ENCODE assay signal across 8 mouse cellular contexts in the genomic region with DNA sequence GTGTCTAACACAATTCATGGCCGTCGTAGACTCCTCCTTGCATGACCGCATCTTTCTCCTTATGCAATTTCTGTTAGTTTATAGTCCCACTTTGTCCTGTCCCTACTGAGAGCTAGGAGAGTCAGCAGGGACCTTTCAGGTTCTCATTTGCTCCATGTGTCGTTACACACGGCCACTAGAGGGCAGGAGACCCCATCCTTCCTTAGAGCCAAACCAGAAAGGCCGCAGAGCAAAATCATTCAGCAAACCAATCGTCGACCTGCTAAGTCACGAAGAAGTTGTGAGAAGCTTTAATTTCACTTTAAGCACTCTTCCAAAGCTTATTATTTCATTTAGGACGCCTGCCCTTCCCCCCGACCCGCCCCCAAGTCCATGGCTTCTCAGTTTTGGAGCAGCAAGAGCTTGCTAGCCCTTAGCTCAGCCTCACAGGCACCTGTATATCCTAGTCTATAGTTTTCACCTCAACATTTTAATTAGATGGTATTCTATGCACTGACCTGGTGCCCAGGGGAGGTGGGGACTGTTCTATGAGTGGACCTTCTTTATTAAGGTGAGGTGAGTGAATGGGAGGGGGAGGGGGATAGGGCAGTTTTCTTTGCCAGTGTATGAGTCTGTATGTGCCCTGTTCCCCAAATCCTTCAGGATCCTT. TPM values are rescaled to one million over a fixed set of nuclear protein-coding genes. Genes with fewer than 3 reads are reported as not detected.
DNase-seq lines count a peak whose midpoint lies in the region; ATAC-seq and TF ChIP-seq lines count a peak whose summit lies in the region.

No protein-coding gene starts in this region.

- H3K9me3 ChIP-seq in heart, embryonic 16.5 days (replicated peaks; ENCODE audit: control insufficient read depth, low read length), result no peaks in the 10 kb centered on the region
- no peaks in the 10 kb centered on the region for H3K9me3 ChIP-seq in lung, postnatal 0 days (ENCODE audit: low read length)

- 0 out of 2 replicates have a peak overlapping the region, but pooled peaks have one; percentile 10 for H3K9ac ChIP-seq in heart, embryonic 16.5 days (ENCODE audit: low read length)
- no peak overlapping the region for H3K9ac ChIP-seq in lung, postnatal 0 days (replicated peaks; ENCODE audit: low read depth)

- H3ac ChIP-seq in C2C12 (ENCODE audit: control insufficient read depth, insufficient read length, low read depth), result no peak overlapping the region

- TF ChIP-seq EP300 in lung, postnatal 0 days (IDR thresholded peaks at IDR 0.05), result no peak

- ATAC-seq in heart, embryonic 16.5 days (replicated peaks; ENCODE audit: extremely low read depth, insufficient read depth, low FRiP score), result no peak
- peak; percentile 45; the same call in 1 of the 2 replicates for ATAC-seq in lung, postnatal 0 days

- H3K4me3 ChIP-seq in C2C12 (ENCODE audit: insufficient read depth, poor library complexity, severe bottlenecking), result no peak overlapping the region
- no peak overlapping the region for H3K4me3 ChIP-seq in heart, embryonic 16.5 days (ENCODE audit: low read length)
- H3K4me3 ChIP-seq in lung, postnatal 0 days (ENCODE audit: low read depth, low read length), result no peak overlapping the region

- WGBS in heart, embryonic 16.5 days, result 8% methylated on average over 12 of the region's 12 CpGs
- 9% methylated on average over 12 of the region's 12 CpGs for WGBS in lung, postnatal 0 days

- H3K36me3 ChIP-seq in C2C12 (ENCODE audit: control insufficient read depth, insufficient read depth), result no peaks in the 10 kb centered on the region
- no peaks in the 10 kb centered on the region for H3K36me3 ChIP-seq in heart, embryonic 16.5 days (ENCODE audit: control insufficient read depth, insufficient read depth)
- no peaks in the 10 kb centered on the region for H3K36me3 ChIP-seq in lung, postnatal 0 days (ENCODE audit: insufficient read depth, low read length)

- peak; percentile 78 for DNase-seq in T-cell, adult 2 months (ENCODE audit: low spot score)
- DNase-seq in embryo, embryonic 11 days, result peak; percentile 82
- peak; percentile 83 for DNase-seq in kidney, postnatal 14 days
- peak; percentile 84 for DNase-seq in lung, postnatal 0 days (ENCODE audit: low spot score)
- peak; percentile 79 for DNase-seq in retina, postnatal 1 day
- peak; percentile 67 for DNase-seq in urinary bladder, postnatal 25 days (ENCODE audit: low spot score)

- TF ChIP-seq CTCF in C2C12 (IDR thresholded peaks at IDR 0.05; ENCODE audit: control insufficient read depth, insufficient read depth, insufficient read length), result peak; percentile 24
- TF ChIP-seq CTCF in lung, postnatal 0 days (IDR thresholded peaks at IDR 0.05), result peak; percentile 91

- no peak overlapping the region for H3K4me2 ChIP-seq in heart, embryonic 16.5 days (ENCODE audit: low read depth, low read length)
- no peak overlapping the region for H3K4me2 ChIP-seq in lung, postnatal 0 days (replicated peaks; ENCODE audit: low read depth, low read length)

- H3K4me1 ChIP-seq in heart, embryonic 16.5 days (ENCODE audit: control insufficient read depth, insufficient read depth, low read length), result no peaks in the 10 kb centered on the region
- H3K4me1 ChIP-seq in lung, postnatal 0 days (ENCODE audit: insufficient read depth, low read depth, low read length), result no peaks in the 10 kb centered on the region

- H3K27ac ChIP-seq in heart, embryonic 16.5 days (ENCODE audit: low read length), result no peak overlapping the region
- no peak overlapping the region for H3K27ac ChIP-seq in lung, postnatal 0 days (ENCODE audit: low read length)

- no peaks in the 10 kb centered on the region for H3K79me2 ChIP-seq in C2C12 (ENCODE audit: control insufficient read depth, insufficient read depth)

- peaks cover 1% of the 10 kb centered on the region for H3K79me3 ChIP-seq in C2C12 (ENCODE audit: low read depth)

- H3K27me3 ChIP-seq in C2C12 (ENCODE audit: control insufficient read depth, insufficient read depth, insufficient read length), result peaks cover 7% of the 10 kb centered on the region
- H3K27me3 ChIP-seq in heart, embryonic 16.5 days (ENCODE audit: control insufficient read depth, insufficient read depth, low read length), result no peaks in the 10 kb centered on the region
- no peaks in the 10 kb centered on the region for H3K27me3 ChIP-seq in lung, postnatal 0 days (replicated peaks; ENCODE audit: insufficient read depth, low read length)

TF ChIP-seq in C2C12, 6 proteins besides CTCF, POLR2A, EP300 and RAD21:
- TF ChIP-seq USF1 (IDR thresholded peaks at IDR 0.05; ENCODE audit: low read depth), result no peak
- TF ChIP-seq MYOD1 (IDR thresholded peaks at IDR 0.05; ENCODE audit: control insufficient read depth, insufficient read length, low read depth), result no peak
- TF ChIP-seq MAX (IDR thresholded peaks at IDR 0.05), result no peak
- no peak for TF ChIP-seq FOSL1 (IDR thresholded peaks at IDR 0.05; ENCODE audit: insufficient read depth, low read length, poor library complexity, severe bottlenecking)
- no peak for TF ChIP-seq MYOG (IDR thresholded peaks at IDR 0.05; ENCODE audit: control insufficient read depth, extremely low read depth, insufficient read length)
- TF ChIP-seq CEBPB (IDR thresholded peaks at IDR 0.05; ENCODE audit: low read depth), result no peak
TF ChIP-seq in C2C12: peak in this region for 0.

RNA-seq across cellular contexts. Expression of a gene that starts 1.2 kb away (rescaled TPM):
- not detected for polyA plus RNA-seq in C2C12 (2012; fragmentation: generic; extraction: Trizol)
- 1.9 and 2.4 TPM in 2 replicates for polyA plus RNA-seq in heart, embryonic 16.5 days (2015; fragmentation: Nextera tagmentation; extraction: Ambion mirVana)
- 8.6 and 10.8 TPM in 2 replicates for polyA plus RNA-seq in lung, postnatal 0 days (2015; fragmentation: Nextera tagmentation; extraction: Ambion mirVana)

RNA-seq across cellular contexts. Expression of a gene that starts 19.2 kb away (rescaled TPM):
- polyA plus RNA-seq in C2C12 (2012; fragmentation: generic; extraction: Trizol), result 0.01 TPM
- polyA plus RNA-seq in heart, embryonic 16.5 days (2015; fragmentation: Nextera tagmentation; extraction: Ambion mirVana), result 1.0 and 1.7 TPM in 2 replicates
- 0.30 and 0.49 TPM in 2 replicates for polyA plus RNA-seq in lung, postnatal 0 days (2015; fragmentation: Nextera tagmentation; extraction: Ambion mirVana)

RNA-seq across cellular contexts. Expression of a gene that starts 30.1 kb away (rescaled TPM):
- polyA plus RNA-seq in C2C12 (2012; fragmentation: generic; extraction: Trizol), result 0.92 TPM
- polyA plus RNA-seq in heart, embryonic 16.5 days (2015; fragmentation: Nextera tagmentation; extraction: Ambion mirVana), result 8.6 and 17.5 TPM in 2 replicates
- polyA plus RNA-seq in lung, postnatal 0 days (2015; fragmentation: Nextera tagmentation; extraction: Ambion mirVana), result 14.2 and 15.1 TPM in 2 replicates

RNA-seq across cellular contexts. Expression of a gene that starts 38.6 kb away (rescaled TPM):
- polyA plus RNA-seq in C2C12 (2012; fragmentation: generic; extraction: Trizol), result 0.04 TPM
- 35.8 and 37.0 TPM in 2 replicates for polyA plus RNA-seq in heart, embryonic 16.5 days (2015; fragmentation: Nextera tagmentation; extraction: Ambion mirVana)
- 129 and 151 TPM in 2 replicates for polyA plus RNA-seq in lung, postnatal 0 days (2015; fragmentation: Nextera tagmentation; extraction: Ambion mirVana)

RNA-seq across cellular contexts. Expression of a gene that starts 43.9 kb away (rescaled TPM):
- polyA plus RNA-seq in C2C12 (2012; fragmentation: generic; extraction: Trizol), result 1.8 TPM
- polyA plus RNA-seq in heart, embryonic 16.5 days (2015; fragmentation: Nextera tagmentation; extraction: Ambion mirVana), result 6.2 and 8.6 TPM in 2 replicates
- 5.3 and 6.2 TPM in 2 replicates for polyA plus RNA-seq in lung, postnatal 0 days (2015; fragmentation: Nextera tagmentation; extraction: Ambion mirVana)
